Mouse (Mus musculus): ENCODE measurements around the gene Samd4. TPM values are rescaled to one million over a fixed set of nuclear protein-coding genes. Genes with fewer than 3 reads are reported as not detected.

Samd4 gene
- polyA plus RNA-seq, 1 experiment from 2014 or later: 16.2 TPM

DNA sequence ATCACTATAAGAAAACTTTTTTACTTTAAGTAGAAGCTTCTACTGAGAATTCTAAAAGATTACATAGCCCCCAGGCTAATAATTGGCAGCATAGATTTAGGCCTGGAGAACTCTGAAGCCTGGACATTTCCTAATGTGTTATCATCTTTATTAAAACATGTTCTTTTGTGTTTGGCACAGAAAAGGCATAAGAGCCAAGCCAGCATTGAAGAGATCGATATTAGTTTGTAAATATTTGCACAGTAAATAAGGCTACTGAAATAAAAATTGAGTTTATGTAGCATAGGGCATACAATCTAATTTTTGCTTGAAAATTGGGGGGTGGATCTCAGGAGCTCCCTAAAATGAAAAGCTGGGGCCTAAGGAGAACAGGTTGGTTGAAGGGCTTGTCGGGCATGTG, 77.2 kb downstream of the Samd4 start:
- Histone ChIP-seq H3K9ac (no peak overlapping the region), H3K4me3 (no peak overlapping the region), H3K4me1 (peaks cover 18% of the 10 kb centered on the region), H3K36me3 (no peaks in the 10 kb centered on the region), H3K27ac (peak overlapping the region; percentile 72), H3K9me3 (no peaks in the 10 kb centered on the region), H3K27me3 (no peaks in the 10 kb centered on the region), H3K4me2 (no peak overlapping the region)
- ATAC-seq (ENCODE audit: insufficient number of reproducible peaks, low FRiP score, low TSS enrichment, low read depth): no peak
- 91% methylated on average over 2 of the region's 2 CpGs for WGBS

DNA sequence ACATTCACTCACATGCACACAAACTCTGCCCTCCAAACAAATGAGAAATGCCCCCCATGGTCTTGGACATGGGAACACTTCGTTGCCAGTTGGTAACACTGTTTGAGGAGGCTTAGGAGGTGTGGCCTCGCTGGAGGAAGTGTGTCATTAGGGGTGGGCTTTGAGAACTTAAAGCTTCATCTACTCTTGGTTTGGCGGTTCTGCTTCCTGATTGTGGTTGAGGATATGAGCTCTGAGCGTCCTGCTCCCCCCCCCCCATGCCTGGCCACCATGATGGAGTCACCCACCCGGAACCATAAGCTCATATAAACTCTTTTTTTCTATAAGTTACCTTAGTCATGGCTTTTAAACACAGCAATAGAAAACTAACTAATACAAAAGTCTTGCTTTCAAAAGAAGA, 80.2 kb downstream of the Samd4 start:
- Histone ChIP-seq H3K36me3 (no peaks in the 10 kb centered on the region), H3K4me3 (no peak overlapping the region), H3K4me2 (no peak overlapping the region), H3K27ac (no peak overlapping the region), H3K9me3 (no peaks in the 10 kb centered on the region), H3K4me1 (peaks cover 34% of the 10 kb centered on the region), H3K27me3 (no peaks in the 10 kb centered on the region), H3K9ac (no peak overlapping the region)
- no peak for ATAC-seq (ENCODE audit: insufficient number of reproducible peaks, low FRiP score, low TSS enrichment, low read depth)
- WGBS: 81% methylated on average over 5 of the region's 5 CpGs

DNA sequence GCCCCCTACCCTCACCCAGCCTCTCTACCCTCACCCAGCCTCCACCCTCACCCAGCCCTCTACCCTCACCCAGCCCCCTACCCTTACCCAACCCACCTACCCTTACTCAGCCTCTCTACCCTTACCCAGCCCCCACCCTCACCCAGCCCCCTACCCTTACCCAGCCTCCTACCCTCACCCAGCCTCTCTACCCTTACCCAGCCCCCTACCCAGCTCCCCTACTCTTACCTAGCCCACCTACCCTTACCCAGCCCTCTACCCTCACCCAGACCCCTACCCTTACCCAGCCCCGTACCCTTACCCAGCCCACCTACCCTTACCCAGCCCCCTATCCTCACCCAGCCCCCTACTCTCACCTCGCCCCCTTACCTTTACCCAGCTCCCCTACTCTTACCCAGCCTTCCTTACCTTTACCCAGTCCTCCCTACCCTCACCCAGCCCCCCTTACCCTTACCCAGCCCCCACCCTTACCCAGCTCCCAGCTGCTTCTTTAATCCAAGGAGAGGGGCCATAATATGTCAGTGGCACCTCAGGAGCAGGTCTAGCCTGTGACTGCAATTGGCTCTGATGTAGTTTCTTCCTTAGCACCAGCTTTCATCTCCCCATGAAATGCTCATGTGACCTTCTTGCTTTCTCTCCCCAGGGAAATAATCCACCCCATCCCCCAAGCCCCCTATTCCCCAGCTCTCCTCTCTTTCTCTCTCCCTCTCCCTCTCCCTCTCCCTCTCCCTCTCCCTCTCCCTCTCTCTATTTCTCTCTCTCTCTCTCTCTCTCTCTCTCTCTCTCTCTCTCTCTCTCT, 81.6 kb downstream of the Samd4 start:
- Histone ChIP-seq H3K4me2 (no peak overlapping the region), H3K36me3 (no peaks in the 10 kb centered on the region), H3K9me3 (no peaks in the 10 kb centered on the region), H3K4me1 (peaks cover 31% of the 10 kb centered on the region), H3K4me3 (no peak overlapping the region), H3K27me3 (no peaks in the 10 kb centered on the region), H3K27ac (no peak overlapping the region), H3K9ac (no peak overlapping the region)
- ATAC-seq (ENCODE audit: insufficient number of reproducible peaks, low FRiP score, low TSS enrichment, low read depth): 0 out of 2 replicates have a peak, but pooled peaks have one; percentile 40
- 94% methylated on average over 2 of the region's 2 CpGs for WGBS

DNA sequence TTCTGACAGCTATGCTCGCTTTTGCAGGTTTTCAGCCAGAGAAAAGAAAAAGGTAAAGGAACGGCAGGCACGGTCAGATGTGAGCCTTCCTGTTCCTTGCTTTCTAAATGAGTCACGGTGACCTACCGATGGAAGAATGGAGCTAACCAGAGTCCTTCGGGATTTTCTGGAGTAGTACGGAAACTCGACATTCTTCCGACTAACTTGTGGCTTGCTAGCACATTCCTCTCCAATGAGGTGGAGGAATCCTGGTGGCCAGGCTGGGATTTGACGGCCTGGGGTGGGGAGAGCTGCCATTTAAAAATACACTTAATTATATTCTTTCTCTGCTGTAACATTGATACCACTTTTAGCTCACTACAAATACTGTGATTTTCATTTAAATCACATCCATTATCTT, 83.6 kb downstream of the Samd4 start:
- H3K36me3 ChIP-seq: no peaks in the 10 kb centered on the region
- peak overlapping the region; percentile 28; the same call in 1 of the 2 replicates for H3K4me2 ChIP-seq
- ATAC-seq (ENCODE audit: insufficient number of reproducible peaks, low FRiP score, low TSS enrichment, low read depth): peak; percentile 66
- peaks cover 31% of the 10 kb centered on the region for H3K4me1 ChIP-seq
- 23% methylated on average over 10 of the region's 10 CpGs for WGBS
- H3K9me3 ChIP-seq: no peaks in the 10 kb centered on the region
- peak overlapping the region; percentile 87 for H3K27ac ChIP-seq
- H3K4me3 ChIP-seq: no peak overlapping the region
- no peak overlapping the region for H3K9ac ChIP-seq
- no peaks in the 10 kb centered on the region for H3K27me3 ChIP-seq

DNA sequence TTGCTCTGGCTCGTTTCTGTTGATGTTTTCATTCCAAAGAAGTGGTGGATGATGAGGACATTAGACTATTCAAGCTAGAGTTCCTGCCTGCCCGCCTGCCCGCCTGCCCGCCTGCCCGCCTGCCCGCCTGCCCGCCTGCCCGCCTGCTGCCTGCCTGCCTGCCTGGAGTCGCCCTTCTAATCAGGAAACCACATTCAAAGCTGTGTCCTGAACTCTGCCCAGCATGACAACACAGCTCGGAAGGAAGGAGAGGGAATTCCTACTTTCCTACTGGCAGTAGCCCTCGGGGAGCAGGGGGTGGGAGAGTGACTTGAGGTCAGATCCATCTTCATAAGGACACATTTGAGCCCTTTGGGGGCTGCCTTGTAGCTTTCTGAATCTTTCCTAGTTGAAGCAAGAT, 85.4 kb downstream of the Samd4 start:
- no peaks in the 10 kb centered on the region for H3K9me3 ChIP-seq
- no peak overlapping the region for H3K4me3 ChIP-seq
- no peaks in the 10 kb centered on the region for H3K27me3 ChIP-seq
- no peak for ATAC-seq (ENCODE audit: insufficient number of reproducible peaks, low FRiP score, low TSS enrichment, low read depth)
- H3K9ac ChIP-seq: no peak overlapping the region
- no peak overlapping the region for H3K27ac ChIP-seq
- no peaks in the 10 kb centered on the region for H3K36me3 ChIP-seq
- H3K4me1 ChIP-seq: peaks cover 31% of the 10 kb centered on the region
- no peak overlapping the region for H3K4me2 ChIP-seq
- WGBS: 73% methylated on average over 11 of the region's 11 CpGs

DNA sequence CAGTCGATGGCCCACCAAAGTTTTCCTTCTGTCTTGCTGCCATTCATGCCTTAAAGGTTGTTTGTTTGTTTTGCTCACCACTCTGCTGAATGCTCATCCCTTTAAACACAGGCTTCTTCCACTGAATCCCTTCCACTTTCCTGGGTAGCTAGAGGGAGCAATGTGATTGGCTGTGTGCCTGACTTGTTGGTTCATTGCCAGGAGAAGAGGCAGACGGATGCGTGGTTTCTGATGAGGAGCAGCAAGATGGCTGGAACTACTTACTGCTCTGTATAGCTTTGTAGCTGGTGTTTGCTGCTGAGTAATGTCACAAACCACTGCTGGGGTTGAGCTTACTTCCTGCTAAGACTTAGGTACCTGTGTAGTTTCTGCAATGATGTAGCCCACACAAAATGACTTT, 88.0 kb downstream of the Samd4 start:
- Histone ChIP-seq H3K27me3 (no peaks in the 10 kb centered on the region), H3K4me3 (no peak overlapping the region), H3K9me3 (no peaks in the 10 kb centered on the region), H3K4me1 (peaks cover 23% of the 10 kb centered on the region), H3K4me2 (no peak overlapping the region), H3K9ac (no peak overlapping the region), H3K27ac (no peak overlapping the region), H3K36me3 (no peaks in the 10 kb centered on the region)
- no peak for ATAC-seq (ENCODE audit: insufficient number of reproducible peaks, low FRiP score, low TSS enrichment, low read depth)
- 55% methylated on average over 3 of the region's 3 CpGs for WGBS

DNA sequence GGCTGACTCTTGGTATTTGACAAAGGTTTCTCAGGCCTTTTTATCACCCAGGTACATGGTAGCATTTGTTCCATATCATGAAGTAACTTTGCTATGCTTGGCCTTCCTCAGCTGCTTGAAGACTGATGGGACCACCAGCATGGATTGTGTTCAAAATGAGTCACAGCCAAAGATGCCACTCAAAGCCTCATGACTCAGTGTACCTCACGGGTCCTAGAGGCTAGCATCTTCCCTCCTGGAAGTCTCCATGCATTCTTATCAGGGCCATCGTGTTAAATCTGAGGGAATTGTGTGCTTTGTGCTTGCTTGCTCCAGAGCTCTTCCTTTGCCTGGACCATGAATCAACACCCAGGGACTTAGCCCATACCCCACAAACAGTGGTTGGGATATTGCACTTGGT, 89.1 kb downstream of the Samd4 start:
- no peak overlapping the region for H3K27ac ChIP-seq
- 90% methylated on average over 2 of the region's 2 CpGs for WGBS

DNA sequence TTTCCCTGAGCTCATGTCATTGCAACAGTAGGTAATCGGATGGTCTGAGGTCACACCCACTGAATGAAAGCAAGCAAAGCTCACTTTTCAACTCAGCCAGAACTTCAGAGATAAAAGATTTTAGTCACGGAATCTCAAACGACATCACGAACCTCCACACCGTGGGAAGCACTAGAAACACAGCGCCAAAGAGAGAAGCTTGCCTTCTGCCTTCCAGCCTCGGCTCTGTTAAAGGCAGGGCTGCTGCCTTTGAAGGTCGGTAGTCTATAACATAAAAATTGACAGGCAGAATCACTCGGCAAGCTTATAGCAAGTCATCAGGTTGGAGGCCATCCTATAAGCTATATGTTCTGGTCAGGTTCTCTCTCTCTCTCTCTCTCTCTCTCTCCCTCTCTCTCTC, 92.2 kb downstream of the Samd4 start:
- H3K4me1 ChIP-seq: no peaks in the 10 kb centered on the region
- H3K27ac ChIP-seq: no peak overlapping the region
- WGBS: 76% methylated on average over 9 of the region's 9 CpGs

More for the DNA sequence above, 89.1 kb downstream of the Samd4 start:
- no peak overlapping the region for H3K4me3 ChIP-seq
- H3K4me1 ChIP-seq: peaks cover 14% of the 10 kb centered on the region
- no peaks in the 10 kb centered on the region for H3K27me3 ChIP-seq
- no peaks in the 10 kb centered on the region for H3K9me3 ChIP-seq
- no peak overlapping the region for H3K9ac ChIP-seq
- H3K4me2 ChIP-seq: no peak overlapping the region
- no peaks in the 10 kb centered on the region for H3K36me3 ChIP-seq
- no peak for ATAC-seq (ENCODE audit: insufficient number of reproducible peaks, low FRiP score, low TSS enrichment, low read depth)

DNA sequence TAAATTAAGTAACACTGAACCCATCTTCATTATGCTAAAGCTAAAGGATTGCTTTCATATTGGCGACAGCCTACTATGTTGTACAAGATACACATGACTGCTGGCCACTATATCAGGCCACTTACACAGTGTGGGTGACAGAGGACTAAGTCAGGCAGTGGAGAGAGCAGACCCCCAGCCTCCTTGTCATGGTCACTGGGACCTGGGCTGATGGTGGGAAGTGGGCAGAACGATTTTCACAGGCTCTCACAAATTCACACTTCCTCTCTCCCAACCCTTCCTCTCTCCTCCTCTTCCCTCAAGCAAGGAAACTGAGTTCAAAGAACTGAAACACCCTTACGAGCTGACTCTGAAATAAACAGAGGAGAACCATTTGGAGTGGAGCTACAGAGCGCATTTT, 93.3 kb downstream of the Samd4 start:
- Histone ChIP-seq H3K27ac (no peak overlapping the region), H3K36me3 (no peaks in the 10 kb centered on the region), H3K4me2 (no peak overlapping the region), H3K4me3 (no peak overlapping the region), H3K9me3 (no peaks in the 10 kb centered on the region), H3K4me1 (no peaks in the 10 kb centered on the region; the same call in 1 of the 2 replicates), H3K27me3 (no peaks in the 10 kb centered on the region), H3K9ac (no peak overlapping the region)
- ATAC-seq (ENCODE audit: insufficient number of reproducible peaks, low FRiP score, low TSS enrichment, low read depth): no peak
- WGBS: 64% methylated on average over 4 of the region's 4 CpGs

More for the DNA sequence above, 92.2 kb downstream of the Samd4 start:
- Histone ChIP-seq H3K9me3 (no peaks in the 10 kb centered on the region), H3K36me3 (no peaks in the 10 kb centered on the region), H3K9ac (no peak overlapping the region), H3K27me3 (no peaks in the 10 kb centered on the region), H3K4me3 (no peak overlapping the region), H3K4me2 (no peak overlapping the region)
- ATAC-seq (ENCODE audit: insufficient number of reproducible peaks, low FRiP score, low TSS enrichment, low read depth): no peak

DNA sequence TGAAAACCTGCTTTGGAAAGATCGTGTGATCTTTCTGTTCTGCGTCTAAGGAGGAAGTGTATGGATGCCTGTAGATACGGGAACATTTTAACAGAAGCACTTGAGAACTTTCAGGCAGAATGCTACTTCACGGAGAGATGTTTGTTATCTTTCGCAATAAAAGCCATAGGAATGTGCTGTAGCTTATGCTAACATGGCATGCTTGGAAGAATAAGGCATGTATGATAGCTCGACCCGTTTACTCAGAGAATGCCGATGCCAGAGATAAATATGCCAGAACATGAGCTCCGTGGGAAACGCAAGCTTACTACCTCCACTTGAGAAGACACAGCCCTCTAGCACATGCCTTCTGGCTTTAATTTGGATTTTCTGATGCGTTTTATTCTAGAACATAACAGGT, 94.1 kb downstream of the Samd4 start:
- Histone ChIP-seq H3K9ac (no peak overlapping the region), H3K4me1 (no peaks in the 10 kb centered on the region; the same call in 1 of the 2 replicates), H3K27me3 (no peaks in the 10 kb centered on the region), H3K27ac (no peak overlapping the region), H3K36me3 (no peaks in the 10 kb centered on the region), H3K4me3 (no peak overlapping the region), H3K9me3 (no peaks in the 10 kb centered on the region), H3K4me2 (no peak overlapping the region)
- no peak for ATAC-seq (ENCODE audit: insufficient number of reproducible peaks, low FRiP score, low TSS enrichment, low read depth)
- WGBS: 74% methylated on average over 11 of the region's 11 CpGs

DNA sequence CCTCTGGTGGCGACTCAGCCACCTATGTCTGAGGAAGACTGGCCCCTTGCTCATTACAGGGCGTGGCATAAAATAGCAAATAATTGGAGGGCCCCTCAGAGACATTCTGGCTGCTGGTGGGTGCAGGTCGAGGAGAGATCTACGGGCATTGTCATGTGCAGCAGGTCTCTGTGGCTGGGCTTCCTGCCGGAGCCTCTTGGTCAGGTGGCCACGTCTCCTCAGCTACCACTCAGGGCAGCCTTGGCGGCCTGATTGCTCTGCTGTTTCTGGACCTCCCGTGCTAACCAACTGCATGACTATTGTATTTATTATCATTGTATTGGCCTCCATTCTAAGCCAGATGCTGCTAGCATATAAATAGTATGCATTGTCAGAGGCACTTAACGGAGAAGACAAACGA, 95.0 kb downstream of the Samd4 start:
- Histone ChIP-seq H3K9me3 (no peaks in the 10 kb centered on the region), H3K27me3 (no peaks in the 10 kb centered on the region), H3K27ac (no peak overlapping the region), H3K9ac (no peak overlapping the region), H3K4me2 (no peak overlapping the region), H3K4me3 (no peak overlapping the region), H3K4me1 (no peaks in the 10 kb centered on the region; the same call in 1 of the 2 replicates), H3K36me3 (no peaks in the 10 kb centered on the region)
- ATAC-seq (ENCODE audit: insufficient number of reproducible peaks, low FRiP score, low TSS enrichment, low read depth): no peak
- WGBS: 65% methylated on average over 10 of the region's 10 CpGs

DNA sequence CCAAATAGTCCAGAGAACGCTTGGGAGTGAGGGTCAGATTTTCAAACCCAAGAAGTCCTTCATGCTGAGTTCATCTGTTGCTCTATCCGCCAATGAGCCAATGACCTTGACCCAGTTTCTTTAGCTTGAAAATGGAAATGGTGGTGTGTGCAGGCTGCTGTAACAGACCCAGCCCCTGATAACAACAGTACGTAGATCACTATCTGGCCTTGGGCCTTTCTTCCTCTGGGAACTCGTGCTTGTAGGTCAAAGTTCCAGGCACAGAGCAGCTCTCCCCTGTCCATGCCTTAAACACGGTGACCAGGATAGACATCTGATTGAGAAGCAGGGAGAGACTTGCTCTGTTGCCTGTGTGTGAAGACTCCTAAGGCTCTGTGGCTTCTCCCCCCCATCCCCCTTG, 96.5 kb downstream of the Samd4 start:
- peaks cover under 1% of the 10 kb centered on the region for H3K4me1 ChIP-seq
- H3K9ac ChIP-seq: no peak overlapping the region
- no peaks in the 10 kb centered on the region for H3K27me3 ChIP-seq
- no peaks in the 10 kb centered on the region for H3K9me3 ChIP-seq
- H3K4me2 ChIP-seq: no peak overlapping the region
- H3K36me3 ChIP-seq: no peaks in the 10 kb centered on the region
- H3K4me3 ChIP-seq: no peak overlapping the region
- no peak overlapping the region for H3K27ac ChIP-seq
- 81% methylated on average over 5 of the region's 5 CpGs for WGBS
- no peak for ATAC-seq (ENCODE audit: insufficient number of reproducible peaks, low FRiP score, low TSS enrichment, low read depth)
